Mouse (Mus musculus): ENCODE results near the gene Plac9a.
"Not testable (repeated sequence)": the region's sequence is repeated elsewhere in the genome, so short reads cannot be mapped to it uniquely, and the experiment has no call there.

The Plac9a gene

DNA sequence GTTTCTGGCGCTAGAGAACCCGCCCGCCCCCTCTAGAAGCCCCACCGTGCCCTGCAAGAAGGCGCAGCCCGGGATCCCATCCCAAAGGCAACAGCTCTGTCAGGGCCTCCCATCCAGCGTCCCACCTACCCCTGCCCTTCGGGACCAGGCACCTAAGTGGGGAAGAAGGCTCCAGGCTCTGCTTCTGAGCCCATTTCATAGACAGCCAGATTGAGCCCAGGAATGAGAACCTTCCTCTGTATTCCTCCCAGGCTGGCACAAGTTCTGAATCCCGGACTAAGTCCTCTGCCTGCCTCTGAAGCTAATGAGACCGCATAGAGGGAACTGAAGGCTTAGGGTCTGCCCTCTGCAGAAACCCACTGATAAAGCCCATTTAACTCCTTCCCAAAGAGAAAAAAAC is at the start of gene Plac9a:
Gene Plac9a (minus strand): TSS at position 101 of the 400 bp plus-strand sequence.
- DNase-seq (ENCODE audit: extremely low read depth, low read depth), result not testable (repeated sequence)

- not testable (repeated sequence) for DNase-seq (ENCODE audit: extremely low read depth, low read depth)
Observed at GRCm38 (mm10) chr14:25938004-25938403, 35.1 kb upstream of the Plac9a start, which contains the start of gene Cphx1. TSS of gene Cphx1 (plus strand) at chr14:25938304.

- not testable (repeated sequence) for DNase-seq (ENCODE audit: extremely low read depth, low read depth)
Observed at GRCm38 (mm10) chr14:25936867-25937630, 34.1 kb upstream of the Plac9a start.

- not testable (repeated sequence) for DNase-seq (ENCODE audit: extremely low read depth, low read depth)
Observed at GRCm38 (mm10) chr14:25927562-25927881, 24.6 kb upstream of the Plac9a start, which contains the start of gene Tmem254a. TSS of gene Tmem254a (minus strand) at chr14:25927672.

DNA sequence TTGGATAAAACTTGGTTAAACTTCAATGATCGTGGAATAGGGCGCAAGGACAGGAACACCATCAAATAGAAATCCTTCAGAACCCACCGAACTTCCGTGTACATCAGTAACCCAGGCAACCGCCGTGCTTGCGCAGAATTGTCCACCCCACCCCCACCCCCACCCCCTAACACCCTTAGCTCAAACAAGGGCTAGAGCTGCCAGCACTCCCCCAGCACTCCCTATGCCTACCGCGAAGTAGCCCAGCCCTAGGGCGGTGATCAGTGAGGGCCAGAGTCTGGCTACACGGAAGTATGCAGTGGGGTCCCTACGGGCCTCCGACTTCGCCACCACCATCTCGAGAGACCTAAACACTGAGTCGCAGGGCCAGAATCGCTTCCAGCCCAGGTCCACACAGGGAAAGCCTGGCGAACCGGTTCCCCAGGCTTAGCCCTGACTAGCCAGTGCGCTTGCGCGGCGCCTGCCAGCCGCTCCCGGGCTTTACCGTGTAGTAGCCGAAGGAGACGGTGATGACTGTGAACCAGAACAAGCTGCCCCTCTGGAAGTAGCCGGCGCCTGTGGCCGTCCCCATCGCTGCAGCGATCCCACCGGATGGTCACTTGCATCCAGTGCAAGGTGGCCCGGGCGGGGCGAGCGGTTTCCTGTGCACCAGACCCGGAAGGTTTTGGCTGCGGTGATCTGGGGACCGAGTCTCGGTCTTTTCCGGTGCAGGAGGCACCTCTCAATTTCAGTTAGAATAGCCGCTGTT is 24.1 kb upstream of the Plac9a start:
- DNase-seq (ENCODE audit: extremely low read depth, low read depth), result not testable (repeated sequence)

DNA sequence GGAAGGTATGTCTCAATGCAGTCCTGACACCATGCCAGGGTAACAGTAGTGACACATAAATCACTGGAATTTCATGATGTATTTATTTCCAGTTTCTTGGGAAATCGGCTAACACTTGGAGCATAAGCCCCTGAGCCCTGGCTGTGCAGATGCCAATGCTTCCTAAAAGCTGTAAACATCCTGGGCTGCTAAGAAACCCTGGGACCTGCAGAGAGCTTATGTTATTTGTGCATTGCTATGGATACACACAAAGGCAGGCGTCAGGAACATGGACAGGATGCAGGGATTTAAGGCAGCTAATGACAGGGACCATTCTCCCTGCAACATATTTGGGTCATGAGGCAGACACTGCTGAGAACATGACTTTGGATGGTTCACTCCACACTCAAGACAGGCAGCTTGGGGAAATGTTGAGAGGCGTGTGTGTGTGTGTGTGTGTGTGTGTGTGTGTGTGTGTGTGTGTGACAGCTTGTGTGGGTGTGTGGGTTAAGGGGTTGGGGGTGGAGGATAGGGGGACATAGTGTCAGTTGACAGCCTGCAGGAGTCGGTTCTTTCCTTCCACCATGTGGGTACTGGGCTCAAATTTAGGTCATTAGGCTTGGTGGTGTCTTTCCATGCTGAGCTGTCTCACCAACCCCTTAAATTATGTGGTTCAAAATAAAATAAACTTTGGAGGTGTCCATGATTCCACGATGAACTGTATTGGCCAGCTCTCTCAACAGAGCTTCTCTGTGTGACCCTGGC is 15.7 kb upstream of the Plac9a start:
- DNase-seq (ENCODE audit: extremely low read depth, low read depth), result not testable (repeated sequence)

GRCm38 (mm10) chr14:25908976-25909375 is 6.1 kb upstream of the Plac9a start:
- not testable (repeated sequence) for DNase-seq (ENCODE audit: extremely low read depth, low read depth)

- DNase-seq (ENCODE audit: extremely low read depth, low read depth), result not testable (repeated sequence)
Observed at GRCm38 (mm10) chr14:25907272-25907671, 4.4 kb upstream of the Plac9a start.

GRCm38 (mm10) chr14:25905243-25905642 is 2.3 kb upstream of the Plac9a start:
- not testable (repeated sequence) for DNase-seq (ENCODE audit: extremely low read depth, low read depth)

GRCm38 (mm10) chr14:25895686-25896085 is 7.2 kb downstream of the Plac9a start:
- not testable (repeated sequence) for DNase-seq (ENCODE audit: extremely low read depth, low read depth)

GRCm38 (mm10) chr14:25894566-25894965 is 8.3 kb downstream of the Plac9a start:
- not testable (repeated sequence) for DNase-seq (ENCODE audit: extremely low read depth, low read depth)

DNA sequence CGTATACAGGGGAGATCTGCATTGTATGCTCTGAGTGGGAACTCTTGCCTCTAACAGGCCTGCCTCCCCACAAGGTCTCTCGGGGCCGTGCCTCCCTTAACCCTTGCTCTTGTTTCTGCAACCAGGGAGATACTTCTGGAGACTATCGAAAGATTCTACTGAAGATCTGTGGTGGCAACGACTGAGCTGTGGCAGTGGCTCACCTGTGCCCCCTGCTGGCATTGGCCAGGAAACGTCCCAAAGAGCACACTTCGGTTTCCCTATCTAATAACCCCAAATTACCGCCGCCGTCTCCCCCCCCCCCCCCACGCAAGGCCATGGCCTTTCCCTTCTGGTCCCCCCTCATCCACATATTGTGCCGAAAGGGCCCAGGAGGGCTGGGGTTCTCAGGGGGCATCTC is 17.0 kb downstream of the Plac9a start:
- DNase-seq (ENCODE audit: extremely low read depth, low read depth), result not testable (repeated sequence)

DNA sequence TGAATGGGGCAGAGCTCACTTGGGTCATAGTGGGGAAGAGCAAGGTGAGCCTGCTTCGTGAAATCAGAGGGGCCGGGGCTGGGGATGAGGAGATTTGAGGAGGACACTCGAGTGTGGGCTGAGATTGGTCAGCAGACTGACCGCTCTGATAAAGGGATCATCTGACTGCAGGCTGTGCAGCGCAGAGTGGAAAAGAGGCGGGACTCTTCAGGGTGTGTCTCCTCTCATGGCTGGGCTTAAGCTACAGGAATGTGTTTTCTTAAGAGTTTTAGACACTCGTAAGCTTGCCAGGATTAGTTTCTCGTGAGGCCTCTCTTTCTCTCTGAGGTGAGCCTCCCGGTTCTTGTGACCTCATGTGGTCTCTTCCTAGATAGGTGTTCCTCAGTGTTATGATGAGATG is 21.1 kb downstream of the Plac9a start:
- DNase-seq (ENCODE audit: extremely low read depth, low read depth), result not testable (repeated sequence)

DNA sequence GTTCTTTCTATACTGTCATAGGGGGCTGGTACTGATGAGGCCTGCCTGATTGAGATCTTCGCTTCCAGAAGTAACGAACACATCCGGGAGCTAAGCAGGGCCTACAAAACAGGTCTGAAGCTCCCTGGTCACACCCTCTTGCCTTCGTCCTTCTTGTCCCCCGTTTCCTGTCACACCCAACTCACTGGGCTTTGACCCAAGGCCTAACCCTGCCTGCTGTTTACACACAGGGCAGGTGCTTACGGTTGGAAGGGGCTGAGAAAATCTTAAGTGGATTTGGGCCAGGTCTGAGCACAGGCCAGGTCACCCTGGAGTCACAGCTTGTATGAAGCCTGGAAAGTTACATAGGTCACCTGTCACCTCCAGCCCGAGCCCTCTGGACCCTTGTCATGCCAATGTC is 26.3 kb downstream of the Plac9a start:
- not testable (repeated sequence) for DNase-seq (ENCODE audit: extremely low read depth, low read depth)

- no peak for DNase-seq (ENCODE audit: extremely low read depth, low read depth)
Observed at GRCm38 (mm10) chr14:25872461-25873415, 30.2 kb downstream of the Plac9a start.

DNA sequence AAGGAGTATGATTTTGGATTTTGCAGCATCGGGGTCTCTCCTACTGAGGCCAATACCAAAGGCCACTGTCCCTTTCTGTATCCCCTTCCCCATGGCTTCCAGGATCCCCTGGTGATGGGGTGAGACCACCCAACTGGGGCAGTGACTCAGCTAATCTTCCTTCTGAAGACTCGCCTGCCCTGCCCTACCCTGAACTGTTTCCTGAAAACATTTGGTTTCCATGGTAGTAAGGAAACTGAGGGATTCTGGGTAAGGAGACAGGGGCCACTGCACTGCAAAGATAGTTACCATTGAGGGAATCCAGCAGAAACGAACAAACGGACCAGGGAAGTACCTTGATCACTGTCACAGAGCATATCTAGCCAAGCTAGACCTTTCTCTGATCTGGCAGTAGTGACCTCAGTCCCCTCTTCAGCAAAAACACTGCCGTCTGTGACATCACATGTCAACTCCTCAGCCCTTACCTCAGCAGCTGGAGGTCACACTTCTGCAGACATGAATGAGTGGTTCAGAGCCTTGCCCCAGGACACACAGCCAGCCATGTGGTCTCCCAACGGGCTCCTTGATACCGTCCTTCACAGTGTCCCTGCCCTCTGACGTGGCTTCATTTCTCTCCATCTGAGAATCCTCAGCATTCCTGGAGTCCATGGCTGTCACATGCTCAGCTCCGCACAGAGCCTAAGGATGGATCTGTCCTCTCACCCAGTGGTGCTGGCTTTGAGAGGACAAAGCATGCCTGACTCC is 33.6 kb downstream of the Plac9a start:
- no peak for DNase-seq (ENCODE audit: extremely low read depth, low read depth)

- no peak for DNase-seq (ENCODE audit: extremely low read depth, low read depth)
Observed at GRCm38 (mm10) chr14:25868706-25869105, 34.2 kb downstream of the Plac9a start.

DNA sequence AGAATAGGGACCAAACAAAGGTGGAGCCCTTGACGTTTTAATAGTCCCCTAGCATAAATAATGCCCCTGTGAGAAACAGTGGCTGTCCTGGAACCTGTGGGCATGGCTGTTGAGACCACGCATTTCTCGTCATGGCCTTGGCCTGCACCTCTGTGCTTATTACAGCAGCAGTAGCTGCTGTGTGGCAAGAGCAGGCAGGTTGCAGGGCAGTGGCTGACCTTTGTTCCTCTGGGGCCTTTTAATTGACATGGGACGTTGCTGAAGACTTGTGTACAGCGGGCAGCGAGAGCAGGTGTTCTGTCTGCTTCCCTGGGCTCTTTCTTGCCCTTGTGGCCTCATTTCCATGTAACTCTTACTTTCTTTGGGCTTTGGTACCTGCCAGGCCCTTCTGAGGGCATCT is 35.1 kb downstream of the Plac9a start:
- DNase-seq (ENCODE audit: extremely low read depth, low read depth), result no peak

- DNase-seq (ENCODE audit: extremely low read depth, low read depth), result no peak
Observed at GRCm38 (mm10) chr14:25866832-25867231, 36.1 kb downstream of the Plac9a start.

- no peak for DNase-seq (ENCODE audit: extremely low read depth, low read depth)
Observed at GRCm38 (mm10) chr14:25866384-25866783, 36.5 kb downstream of the Plac9a start.

All from MEL-GATA-1-ER (cell line).